Mouse (Mus musculus): Measurements from ENCODE around the gene Rps6ka1.

DNA sequence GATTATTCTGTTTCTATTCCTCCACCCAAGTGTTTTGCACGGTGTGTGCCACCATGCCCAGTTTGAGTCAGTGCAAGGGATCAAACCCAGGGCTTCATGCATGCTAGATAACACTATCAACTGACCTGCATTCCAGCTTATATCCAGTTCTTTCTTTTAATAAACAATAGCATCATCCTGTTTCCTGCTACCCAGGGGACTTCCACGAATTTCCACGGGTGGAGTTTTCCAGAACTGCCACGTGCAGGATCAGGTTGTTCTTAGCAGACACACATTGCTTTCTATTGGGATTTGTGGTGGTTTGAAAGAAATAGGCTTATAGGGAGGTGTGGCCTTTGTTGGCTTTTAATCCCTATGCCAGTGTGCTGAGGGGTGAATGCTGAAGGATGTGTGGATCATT lies 24.4 kb upstream of the Rps6ka1 start:
- TF ChIP-seq POLR2A (IDR thresholded peaks at IDR 0.05; ENCODE audit: insufficient read length, low read depth) (no peak), USF1 (IDR thresholded peaks at IDR 0.05; ENCODE audit: low read depth) (no peak), MAX (IDR thresholded peaks at IDR 0.05; ENCODE audit: low read depth) (no peak), TCF12 (IDR thresholded peaks at IDR 0.05; ENCODE audit: insufficient read depth, poor library complexity, severe bottlenecking) (no peak), MYOD1 (IDR thresholded peaks at IDR 0.05; ENCODE audit: control insufficient read depth in 1 of 3, insufficient read length in 2 of 3, low read depth in 2 of 3) (no peak)
